Mouse (Mus musculus): ENCODE results near the gene Bmp8a. TPM values are rescaled to one million over a fixed set of nuclear protein-coding genes. Genes with fewer than 3 reads are reported as not detected.
"Not testable (repeated sequence)": the region's sequence is repeated elsewhere in the genome, so short reads cannot be mapped to it uniquely, and the experiment has no call there.

Gene Bmp8a
- polyA plus RNA-seq, 1 experiment from 2014 or later = 0.14 TPM

GRCm38 (mm10) chr4:123295026-123295425 is 48.0 kb downstream of the Bmp8a start:
- H3K36me3 ChIP-seq (replicated peaks) = peaks cover 99% of the 10 kb centered on the region
- not testable (repeated sequence) for H3K4me1 ChIP-seq; H3K27ac ChIP-seq; H3K27me3 ChIP-seq (ENCODE audit: poor library complexity, severe bottlenecking); H3K4me3 ChIP-seq; H3K9me3 ChIP-seq; DNase-seq (ENCODE audit: extremely low spot score, low spot score)
- 91% methylated on average over 15 of the region's 15 CpGs for WGBS

- no peaks in the 10 kb centered on the region for H3K9me3 ChIP-seq
- 88% methylated on average over 7 of the region's 7 CpGs for WGBS
- peaks cover 6% of the 10 kb centered on the region for H3K4me1 ChIP-seq
- H3K36me3 ChIP-seq (replicated peaks) = peaks cover 99% of the 10 kb centered on the region
- no peak overlapping the region for H3K4me3 ChIP-seq
- no peaks in the 10 kb centered on the region for H3K27me3 ChIP-seq (ENCODE audit: poor library complexity, severe bottlenecking)
- no peak overlapping the region for H3K27ac ChIP-seq
- no peak for DNase-seq (ENCODE audit: extremely low spot score, low spot score)
Observed at GRCm38 (mm10) chr4:123293661-123294443, 49.2 kb downstream of the Bmp8a start.

- WGBS = 90% methylated on average over 7 of the region's 7 CpGs
- Histone ChIP-seq H3K9me3 (no peaks in the 10 kb centered on the region), H3K36me3 (replicated peaks) (peaks cover 99% of the 10 kb centered on the region), H3K27ac (no peak overlapping the region), H3K4me1 (peaks cover 6% of the 10 kb centered on the region), H3K27me3 (ENCODE audit: poor library complexity, severe bottlenecking) (no peaks in the 10 kb centered on the region), H3K4me3 (no peak overlapping the region)
- DNase-seq (ENCODE audit: extremely low spot score, low spot score) = no peak
Observed at GRCm38 (mm10) chr4:123292989-123293388, 50.1 kb downstream of the Bmp8a start.

GRCm38 (mm10) chr4:123292390-123292789 is 50.7 kb downstream of the Bmp8a start:
- Histone ChIP-seq H3K4me3 (no peak overlapping the region), H3K36me3 (replicated peaks) (peaks cover 99% of the 10 kb centered on the region), H3K27ac (no peak overlapping the region), H3K27me3 (ENCODE audit: poor library complexity, severe bottlenecking) (no peaks in the 10 kb centered on the region), H3K9me3 (no peaks in the 10 kb centered on the region), H3K4me1 (peaks cover 11% of the 10 kb centered on the region)
- no peak for DNase-seq (ENCODE audit: extremely low spot score, low spot score)
- WGBS = 88% methylated on average over 3 of the region's 3 CpGs

GRCm38 (mm10) chr4:123289038-123289437 is 54.0 kb downstream of the Bmp8a start:
- 92% methylated on average over 12 of the region's 12 CpGs for WGBS
- H3K4me3 ChIP-seq = no peak overlapping the region
- H3K9me3 ChIP-seq = no peaks in the 10 kb centered on the region
- no peaks in the 10 kb centered on the region for H3K27me3 ChIP-seq (ENCODE audit: poor library complexity, severe bottlenecking)
- no peak overlapping the region for H3K27ac ChIP-seq
- H3K36me3 ChIP-seq (replicated peaks) = peaks cover 99% of the 10 kb centered on the region
- peaks cover 35% of the 10 kb centered on the region for H3K4me1 ChIP-seq
- DNase-seq (ENCODE audit: extremely low spot score, low spot score) = no peak

- Histone ChIP-seq H3K4me1 (peaks cover 39% of the 10 kb centered on the region), H3K9me3 (no peaks in the 10 kb centered on the region), H3K27me3 (ENCODE audit: poor library complexity, severe bottlenecking) (no peaks in the 10 kb centered on the region), H3K4me3 (peak overlapping the region; percentile 5; the same call in 1 of the 2 replicates), H3K27ac (no peak overlapping the region), H3K36me3 (replicated peaks) (peaks cover 78% of the 10 kb centered on the region)
- WGBS = 91% methylated on average over 2 of the region's 2 CpGs
- no peak for DNase-seq (ENCODE audit: extremely low spot score, low spot score)
Observed at GRCm38 (mm10) chr4:123286790-123287189, 56.3 kb downstream of the Bmp8a start.

- Histone ChIP-seq H3K27ac (no peak overlapping the region), H3K9me3 (no peaks in the 10 kb centered on the region), H3K4me3 (peak overlapping the region; percentile 71), H3K4me1 (peaks cover 39% of the 10 kb centered on the region), H3K27me3 (ENCODE audit: poor library complexity, severe bottlenecking) (no peaks in the 10 kb centered on the region), H3K36me3 (replicated peaks) (peaks cover 61% of the 10 kb centered on the region)
- DNase-seq (ENCODE audit: extremely low spot score, low spot score) = no peak
- WGBS = 81% methylated on average over 6 of the region's 6 CpGs
Observed at GRCm38 (mm10) chr4:123284731-123285624, 58.1 kb downstream of the Bmp8a start.

- Histone ChIP-seq H3K27ac (peak overlapping the region; percentile 84), H3K4me1 (peaks cover 33% of the 10 kb centered on the region), H3K4me3 (peak overlapping the region; percentile 71), H3K36me3 (replicated peaks) (peaks cover 48% of the 10 kb centered on the region)
- DNase-seq (ENCODE audit: extremely low spot score, low spot score); H3K27me3 ChIP-seq (ENCODE audit: poor library complexity, severe bottlenecking); H3K9me3 ChIP-seq: not testable (repeated sequence)
- 1% methylated on average over 15 of the region's 15 CpGs for WGBS
Observed at GRCm38 (mm10) chr4:123283675-123284064, 59.4 kb downstream of the Bmp8a start.

- H3K9me3 ChIP-seq; H3K27me3 ChIP-seq (ENCODE audit: poor library complexity, severe bottlenecking); DNase-seq (ENCODE audit: extremely low spot score, low spot score): not testable (repeated sequence)
- Histone ChIP-seq H3K4me3 (peak overlapping the region; percentile 71), H3K4me1 (peaks cover 33% of the 10 kb centered on the region), H3K36me3 (replicated peaks) (peaks cover 42% of the 10 kb centered on the region), H3K27ac (peak overlapping the region; percentile 84)
- WGBS = under 1% methylated on average over 53 of the region's 55 CpGs
Observed at GRCm38 (mm10) chr4:123282915-123283674, 60.0 kb downstream of the Bmp8a start.

- H3K4me3 ChIP-seq = peak overlapping the region; percentile 71
- H3K27me3 ChIP-seq (ENCODE audit: poor library complexity, severe bottlenecking) = no peaks in the 10 kb centered on the region
- WGBS = under 1% methylated on average over 25 of the region's 25 CpGs
- H3K4me1 ChIP-seq = peaks cover 30% of the 10 kb centered on the region
- peaks cover 36% of the 10 kb centered on the region for H3K36me3 ChIP-seq (replicated peaks)
- H3K27ac ChIP-seq = peak overlapping the region; percentile 84
- H3K9me3 ChIP-seq = no peaks in the 10 kb centered on the region
- peak; percentile 93 for DNase-seq (ENCODE audit: extremely low spot score, low spot score)
Observed at GRCm38 (mm10) chr4:123282500-123282899, 60.6 kb downstream of the Bmp8a start.

- Histone ChIP-seq H3K9me3 (no peaks in the 10 kb centered on the region), H3K36me3 (replicated peaks) (peaks cover 12% of the 10 kb centered on the region), H3K27me3 (ENCODE audit: poor library complexity, severe bottlenecking) (no peaks in the 10 kb centered on the region), H3K27ac (no peak overlapping the region), H3K4me1 (peaks cover 15% of the 10 kb centered on the region), H3K4me3 (no peak overlapping the region)
- no peak for DNase-seq (ENCODE audit: extremely low spot score, low spot score)
- WGBS = 72% methylated on average over 3 of the region's 3 CpGs
Observed at GRCm38 (mm10) chr4:123280117-123280516, 62.9 kb downstream of the Bmp8a start.

GRCm38 (mm10) chr4:123271063-123271462 is 72.0 kb downstream of the Bmp8a start:
- H3K4me1 ChIP-seq = no peaks in the 10 kb centered on the region
- H3K27me3 ChIP-seq (ENCODE audit: poor library complexity, severe bottlenecking) = no peaks in the 10 kb centered on the region
- no peak overlapping the region for H3K4me3 ChIP-seq
- 87% methylated on average over 3 of the region's 3 CpGs for WGBS
- no peak for DNase-seq (ENCODE audit: extremely low spot score, low spot score)
- H3K9me3 ChIP-seq = no peaks in the 10 kb centered on the region
- H3K36me3 ChIP-seq (replicated peaks) = no peaks in the 10 kb centered on the region
- H3K27ac ChIP-seq = no peak overlapping the region

Measured in forebrain, embryonic 10.5 days (tissue).